Mouse (Mus musculus): ENCODE results near the gene Gm49373.
"Not testable (repeated sequence)": the region's sequence is repeated elsewhere in the genome, so short reads cannot be mapped to it uniquely, and the experiment has no call there.

Gene Gm49373

GRCm38 (mm10) chr9:21074173-21074572 is 1.3 kb upstream of the Gm49373 start:
- in situ Hi-C loops (cut with MboI) = loop anchor here (5.0 kb wide), 1 partner anchor 42 kb away; the partner anchor contains the start of gene Icam5

GRCm38 (mm10) chr9:21072641-21073040 is 255 bp downstream of the Gm49373 start:
- in situ Hi-C loops (cut with MboI) = loop anchor here (5.0 kb wide), 1 partner anchor 40 kb away; the partner anchor contains the start of gene Icam5

GRCm38 (mm10) chr9:21067006-21067684 is 5.8 kb downstream of the Gm49373 start, which contains the start of gene Zglp1:
Gene Zglp1, minus strand, starts transcription at chr9:21067093.
- in situ Hi-C loops (cut with MboI) = no loop called here

DNA sequence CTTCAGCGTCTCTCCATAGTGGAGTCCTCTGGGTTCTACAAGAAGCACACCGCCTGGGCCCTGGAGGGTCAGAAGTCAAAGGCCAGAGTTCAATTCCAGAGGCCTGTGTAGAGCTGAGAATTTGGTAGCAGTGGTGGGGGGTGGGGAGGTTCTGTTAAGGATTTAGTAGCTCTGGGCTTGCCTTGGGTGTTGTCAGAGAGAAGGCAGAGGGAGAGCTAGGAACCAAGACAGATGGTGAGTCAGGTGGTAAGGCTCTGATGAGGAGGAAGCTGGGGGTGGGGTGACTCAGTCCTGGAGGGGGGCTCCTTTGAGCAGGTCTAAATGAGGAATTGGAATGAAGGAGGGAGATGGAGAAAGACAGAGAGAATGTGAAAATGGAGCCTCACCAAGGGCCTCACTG is 10.0 kb downstream of the Gm49373 start:
- in situ Hi-C loops (cut with MboI) = no loop called here

GRCm38 (mm10) chr9:21051578-21051977 is 21.3 kb downstream of the Gm49373 start:
- in situ Hi-C loops (cut with MboI) = no loop called here

GRCm38 (mm10) chr9:21045235-21045634 is 27.7 kb downstream of the Gm49373 start:
- in situ Hi-C loops (cut with MboI) = no loop called here

GRCm38 (mm10) chr9:21044785-21045184 is 28.1 kb downstream of the Gm49373 start:
- in situ Hi-C loops (cut with MboI) = not testable (repeated sequence)

DNA sequence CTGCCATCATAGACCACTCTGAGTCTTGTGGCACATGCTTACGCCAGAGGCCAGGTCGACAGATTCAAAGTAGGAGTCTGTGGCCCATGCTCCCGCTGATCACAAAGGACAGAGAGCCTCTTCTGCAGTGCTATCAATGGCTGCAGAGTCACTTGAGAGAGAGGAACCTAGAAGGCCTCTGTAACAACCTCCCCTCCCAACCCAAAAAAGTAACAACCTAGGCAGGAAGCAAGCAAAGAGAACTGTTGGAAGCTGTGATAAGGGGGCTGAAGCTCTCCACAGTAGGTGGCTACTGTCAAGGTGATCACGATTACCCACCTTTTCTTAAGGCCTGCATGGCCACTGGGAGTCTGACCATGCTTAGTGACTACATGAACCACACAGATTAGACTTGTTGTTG is 29.3 kb downstream of the Gm49373 start:
- in situ Hi-C loops (cut with MboI) = no loop called here

GRCm38 (mm10) chr9:21041308-21041707 is 31.6 kb downstream of the Gm49373 start:
- in situ Hi-C loops (cut with MboI) = no loop called here

- in situ Hi-C loops (cut with MboI) = no loop called here
Observed at GRCm38 (mm10) chr9:21039779-21040178, 33.1 kb downstream of the Gm49373 start.

DNA sequence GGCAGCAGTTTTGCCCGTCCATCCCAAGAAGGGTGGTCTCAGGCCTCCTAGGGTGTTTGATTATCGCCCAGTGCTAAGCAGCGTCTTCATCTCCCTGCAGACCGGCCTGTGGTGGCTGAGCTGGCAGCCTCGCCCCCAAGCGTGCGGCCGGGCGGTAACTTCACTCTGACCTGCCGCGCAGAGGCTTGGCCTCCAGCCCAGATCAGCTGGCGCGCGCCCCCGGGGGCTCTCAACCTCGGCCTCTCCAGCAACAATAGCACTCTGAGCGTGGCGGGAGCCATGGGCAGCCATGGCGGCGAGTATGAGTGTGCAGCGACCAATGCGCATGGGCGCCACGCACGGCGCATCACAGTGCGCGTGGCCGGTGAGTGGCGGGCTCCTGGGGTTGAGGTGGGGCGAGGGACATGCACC is 35.4 kb downstream of the Gm49373 start:
- in situ Hi-C loops (cut with MboI) = no loop called here

DNA sequence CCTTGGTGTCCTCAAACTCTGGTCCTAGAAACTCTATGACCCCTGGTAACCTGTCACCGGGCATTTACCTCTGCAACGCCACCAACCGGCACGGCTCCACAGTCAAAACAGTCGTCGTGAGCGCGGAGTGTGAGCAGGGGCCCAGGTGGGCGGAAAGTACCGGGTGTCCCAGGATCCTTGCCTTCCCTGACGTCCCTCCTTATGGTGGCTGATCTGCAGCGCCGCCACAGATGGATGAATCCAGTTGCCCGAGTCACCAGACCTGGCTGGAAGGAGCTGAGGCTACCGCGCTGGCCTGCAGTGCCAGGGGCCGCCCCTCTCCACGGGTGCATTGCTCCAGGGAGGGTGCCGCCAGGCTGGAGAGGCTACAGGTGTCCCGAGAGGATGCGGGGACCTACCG is 36.2 kb downstream of the Gm49373 start:
- in situ Hi-C loops (cut with MboI) = no loop called here

DNA sequence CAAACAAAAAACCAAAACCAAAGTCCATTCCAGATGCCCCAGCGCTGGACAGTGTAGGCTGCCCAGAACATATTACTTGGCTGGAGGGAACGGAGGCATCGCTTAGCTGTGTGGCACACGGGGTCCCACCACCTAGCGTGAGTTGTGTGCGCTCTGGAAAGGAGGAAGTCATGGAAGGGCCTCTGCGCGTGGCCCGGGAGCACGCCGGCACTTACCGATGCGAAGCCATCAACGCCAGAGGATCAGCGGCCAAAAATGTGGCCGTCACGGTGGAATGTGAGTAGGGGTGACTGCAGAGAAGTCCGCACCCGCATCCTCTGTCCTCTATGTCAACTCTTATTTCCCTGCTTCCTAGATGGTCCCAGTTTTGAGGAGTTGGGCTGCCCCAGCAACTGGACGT is 36.7 kb downstream of the Gm49373 start:
- in situ Hi-C loops (cut with MboI) = no loop called here

GRCm38 (mm10) chr9:21035586-21035985 is 37.3 kb downstream of the Gm49373 start:
- in situ Hi-C loops (cut with MboI) = no loop called here

GRCm38 (mm10) chr9:21034481-21035085 is 38.3 kb downstream of the Gm49373 start:
- in situ Hi-C loops (cut with MboI) = loop anchor here (5.0 kb wide), 1 partner anchor 38 kb away; the partner anchor contains the start of genes Fdx1l and Gm49373

GRCm38 (mm10) chr9:21033136-21033535 is 39.8 kb downstream of the Gm49373 start:
- in situ Hi-C loops (cut with MboI) = loop anchor here (5.0 kb wide), 1 partner anchor 39 kb away; the partner anchor contains the start of genes Fdx1l and Gm49373

GRCm38 (mm10) chr9:21032491-21032890 is 40.4 kb downstream of the Gm49373 start:
- in situ Hi-C loops (cut with MboI) = loop anchor here (5.0 kb wide), 1 partner anchor 40 kb away; the partner anchor contains the start of genes Fdx1l and Gm49373

DNA sequence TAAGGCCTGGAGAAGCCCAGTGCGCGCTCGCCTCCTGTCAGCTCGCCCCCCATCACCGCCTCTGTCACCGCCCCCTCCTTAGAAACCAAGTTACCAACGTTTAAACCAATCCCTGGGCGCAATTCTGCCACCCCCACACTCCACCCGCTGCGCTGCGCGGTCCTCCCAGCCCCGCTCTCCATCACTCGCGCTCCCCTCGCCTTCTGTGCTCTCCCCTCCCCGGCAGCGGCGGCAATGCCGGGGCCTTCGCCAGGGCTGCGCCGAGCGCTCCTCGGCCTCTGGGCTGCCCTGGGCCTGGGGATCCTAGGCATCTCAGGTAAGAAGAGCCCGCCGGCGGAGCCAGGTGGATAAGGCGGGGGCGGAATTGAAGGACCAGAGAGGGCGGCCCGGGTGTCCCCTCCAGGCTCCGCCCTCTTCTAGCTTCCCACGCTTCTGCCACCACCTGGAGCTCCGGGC is 41.0 kb downstream of the Gm49373 start, which contains the start of gene Icam5:
TSS of gene Icam5 (plus strand) at position 178 of the 456 bp plus-strand sequence.
- in situ Hi-C loops (cut with MboI) = loop anchor here (5.0 kb wide), 1 partner anchor 40 kb away; the partner anchor contains the start of genes Fdx1l and Gm49373

DNA sequence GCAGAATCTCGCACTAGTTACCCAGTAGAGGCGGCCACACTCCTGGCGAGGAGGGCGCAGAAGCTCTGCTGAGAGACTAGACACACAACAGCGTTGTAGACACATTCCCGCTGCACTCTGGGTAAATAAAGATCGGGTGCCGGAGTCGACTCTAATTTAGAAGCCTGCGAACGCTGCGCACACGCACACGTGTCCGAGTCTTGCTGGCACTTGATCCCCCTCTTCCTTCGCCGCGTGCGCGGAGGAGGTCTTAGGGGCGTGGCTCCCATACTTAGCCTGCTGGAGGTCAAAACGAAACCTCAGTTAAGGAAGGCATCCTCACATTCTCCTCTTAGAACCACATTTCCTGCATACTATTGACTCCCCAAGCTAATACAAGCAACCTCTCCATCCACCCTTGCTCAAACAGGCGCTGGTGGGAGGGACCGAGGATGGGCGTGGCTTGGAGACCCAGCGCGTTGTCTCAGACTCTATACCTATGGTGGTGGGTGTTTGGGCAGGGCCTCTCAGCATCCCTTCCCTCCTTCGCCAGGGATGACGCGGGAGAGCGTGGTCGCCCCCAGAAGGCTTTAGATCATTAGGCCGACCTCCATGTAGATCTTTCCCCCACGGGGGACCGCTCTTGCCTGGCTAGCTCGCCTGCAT is 41.5 kb downstream of the Gm49373 start:
- in situ Hi-C loops (cut with MboI) = loop anchor here (5.0 kb wide), 1 partner anchor 41 kb away; the partner anchor contains the start of genes Fdx1l and Gm49373

GRCm38 (mm10) chr9:21030781-21031250 is 42.1 kb downstream of the Gm49373 start:
- in situ Hi-C loops (cut with MboI) = loop anchor here (5.0 kb wide), 1 partner anchor 41 kb away; the partner anchor contains the start of genes Fdx1l and Gm49373

- in situ Hi-C loops (cut with MboI) = loop anchor here (5.0 kb wide), 1 partner anchor 42 kb away; the partner anchor contains the start of genes Fdx1l and Gm49373
Observed at GRCm38 (mm10) chr9:21030055-21030600, 42.8 kb downstream of the Gm49373 start.

All from mature B cell (primary cell).